In the genomic region with DNA sequence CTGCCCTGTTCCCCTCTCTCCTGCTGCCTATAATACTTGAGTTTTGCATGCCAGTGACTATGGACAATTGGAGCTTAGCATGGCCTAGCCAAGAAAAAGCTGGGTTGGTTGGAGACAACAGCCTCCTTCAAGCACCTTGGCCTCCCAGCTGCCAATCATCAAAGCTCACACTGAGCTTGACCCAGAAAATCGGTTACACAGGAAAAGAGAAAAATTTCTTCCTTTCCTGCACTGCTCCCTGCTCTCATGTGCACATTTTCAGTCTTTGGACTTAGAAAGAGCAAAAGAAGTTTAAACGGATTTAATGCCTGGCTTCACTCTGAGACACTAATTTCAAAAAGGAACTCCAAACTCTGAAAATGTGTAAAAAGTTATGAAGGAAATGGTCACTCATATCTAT, we compare ENCODE assay signal across 18 mouse cellular contexts.
DNase-seq lines count a peak whose midpoint lies in the region; TF ChIP-seq lines count a peak whose summit lies in the region.
"Had no signal": no experiment of that assay in that cellular context is flagged by ENCODE, and none has a peak within 500 bp of the region (broad histone marks: within the 10 kb centered on the region; RNA-seq: fewer than 3 reads in every experiment).

No protein-coding gene starts in this region.

- DNase-seq in embryo, embryonic 11 days: peak; percentile 18
- DNase-seq in embryo, embryonic 10 days (ENCODE audit: low spot score): no peak
- DNase-seq in left cerebral cortex, adult 2 months (ENCODE audit: extremely low spot score in 1 of 2, low spot score in 2 of 2): no peak
- no peak for DNase-seq in left cerebral cortex, adult 9 months (ENCODE audit: low spot score in 2 of 2)
- DNase-seq in cerebellum, postnatal 10 days: peak; percentile 31 to 34
- DNase-seq in retina, embryonic 14.5 days (ENCODE audit: low spot score): peak; percentile 40
- no peak for DNase-seq in adrenal gland, adult (ENCODE audit: inconsistent age in 2 of 2, low spot score in 1 of 2)
- DNase-seq in heart, postnatal 10 days: no peak
- DNase-seq: heart, adult 18-20 months; heart, postnatal 36 days; lung, adult 18-20 months; lung, postnatal 14 days; thymus, postnatal 14 days had no signal

- no peak for TF ChIP-seq CTCF in left cerebral cortex, adult 2 months (IDR thresholded peaks at IDR 0.05)

- H3K27ac ChIP-seq in left cerebral cortex, adult 2 months: peak overlapping the region; percentile 33; the same call in 1 of the 2 replicates
- H3K27ac ChIP-seq: forebrain, embryonic 13.5 days; heart, embryonic 13.5 days; hindbrain, embryonic 15.5 days had no signal

- intact Hi-C loops in left cerebral cortex, adult 2 months (cut with DNase I): loop anchor here (5.0 kb wide), 1 partner anchor 232 kb away; a partner anchor contains a TSS
- intact Hi-C loops in heart, postnatal 10 days (cut with DNase I): no loop called here

- no peak overlapping the region for H3K4me3 ChIP-seq in left cerebral cortex, adult 2 months
- H3K4me3 ChIP-seq: erythroblast, embryonic 14.5 days; forebrain, embryonic 13.5 days; heart, embryonic 13.5 days; hindbrain, embryonic 15.5 days; megakaryocyte, embryonic 14.5 days had no signal

Comparison
In these comparisons a context has a peak if more than half of its experiments do, and no peak if none do; other contexts are left out.
1. DNase-seq: peak in embryo, embryonic 11 days (single experiment), cerebellum, postnatal 10 days (2 of 2) and retina, embryonic 14.5 days (single experiment); none in embryo, embryonic 10 days (single experiment), left cerebral cortex, adult 2 months (0 of 2), left cerebral cortex, adult 9 months (0 of 2), adrenal gland, adult (0 of 2) and heart, postnatal 10 days (0 of 2).